Mouse (Mus musculus): ENCODE data around the gene Aldh3b1.

Aldh3b1 gene

DNA sequence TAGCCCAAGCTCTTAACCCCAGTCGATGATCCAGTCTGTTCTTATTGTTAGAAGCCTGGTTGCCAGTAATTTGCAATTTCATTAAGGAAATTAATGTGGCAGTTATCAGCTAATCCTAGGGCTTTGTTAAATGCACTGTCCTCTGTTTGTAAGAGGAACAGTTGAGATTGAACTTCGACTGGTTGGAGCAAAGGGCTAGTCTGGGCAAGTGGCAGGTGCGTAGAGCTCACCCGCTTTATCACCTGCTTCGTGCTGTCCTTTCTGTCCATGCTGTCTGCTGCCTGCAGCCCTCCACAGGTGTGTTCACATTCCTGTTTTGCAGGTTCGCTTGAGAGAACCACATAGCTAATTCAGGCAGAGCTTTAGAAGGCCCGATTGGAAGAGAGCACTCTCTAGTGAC is 54.6 kb downstream of the Aldh3b1 start:
- no peak for DNase-seq

DNA sequence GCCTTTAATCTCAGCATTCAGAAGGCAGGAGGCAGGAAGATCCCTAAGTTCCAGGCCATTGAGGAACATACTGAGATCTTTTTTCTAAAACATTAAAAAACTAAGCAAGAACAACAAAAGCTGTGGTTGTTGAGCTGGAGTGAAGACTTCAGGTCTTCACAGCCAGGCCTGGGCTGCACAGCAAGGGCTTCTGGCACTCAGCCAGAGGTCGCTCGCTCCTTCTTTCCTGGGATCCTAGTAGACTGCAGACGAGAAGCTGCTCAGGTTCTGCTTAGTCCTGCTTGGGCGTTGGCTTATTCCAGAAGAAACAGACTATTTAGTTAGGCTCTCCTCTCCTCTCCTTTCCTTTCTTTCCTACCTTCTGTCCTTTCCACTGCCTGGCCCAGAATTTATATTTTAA is 57.2 kb downstream of the Aldh3b1 start:
- no peak for DNase-seq

DNA sequence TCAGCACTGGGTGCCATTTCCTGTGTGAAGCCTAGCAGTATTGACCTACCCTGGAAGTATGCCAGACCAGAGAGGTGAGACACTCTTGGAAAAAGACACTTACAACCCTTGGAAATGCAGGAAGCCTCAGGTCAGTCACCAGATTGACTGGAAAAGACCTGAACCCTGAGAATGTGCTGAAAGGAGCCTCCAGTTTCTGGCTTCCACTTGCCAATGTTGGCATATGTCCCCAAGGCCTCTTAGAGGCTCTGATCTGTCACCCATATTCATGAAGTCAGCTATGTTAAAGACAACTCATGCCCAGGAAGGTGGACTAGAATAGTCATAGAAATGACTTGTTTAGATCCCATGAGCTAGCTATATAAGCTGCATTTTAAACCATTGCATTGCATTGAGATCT is 58.1 kb downstream of the Aldh3b1 start:
- DNase-seq = no peak

DNA sequence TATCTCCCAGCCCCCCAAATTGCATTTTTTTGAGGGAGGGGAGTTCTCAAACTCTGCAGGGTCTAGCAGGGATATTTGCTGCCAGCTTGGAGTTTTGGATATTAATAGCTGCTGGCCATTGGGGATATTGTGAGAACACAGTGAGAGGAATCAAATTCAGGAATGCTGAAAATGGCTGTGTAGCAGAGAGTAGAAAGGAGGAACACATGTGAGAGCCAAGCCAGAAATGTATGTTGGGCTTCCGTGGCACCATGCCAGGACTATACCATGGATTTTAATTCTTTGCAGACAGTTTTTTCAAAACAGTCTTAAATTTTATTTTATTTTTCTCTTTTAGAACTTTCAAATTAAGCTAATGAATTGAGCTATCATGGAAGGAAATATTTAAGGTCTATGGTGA is 61.3 kb downstream of the Aldh3b1 start:
- no peak for DNase-seq

DNA sequence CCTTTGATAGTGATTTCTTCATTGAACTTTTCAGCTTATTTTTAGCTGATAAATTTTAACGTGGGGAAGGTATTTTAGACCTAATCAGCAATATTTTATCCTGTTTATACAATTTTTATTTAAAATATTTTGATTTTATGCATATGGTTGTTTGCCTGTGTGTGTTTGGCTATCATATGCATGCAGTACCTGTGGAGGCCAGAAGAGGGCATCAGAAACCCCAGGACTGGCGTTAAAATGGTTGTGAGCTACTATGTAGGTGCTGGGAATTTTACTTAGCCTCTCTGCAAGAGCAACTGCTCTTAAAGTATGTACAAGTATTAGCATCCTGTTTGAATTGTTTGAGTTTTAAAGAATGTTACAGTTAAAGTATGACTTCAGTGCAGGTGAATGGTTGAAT is 64.6 kb downstream of the Aldh3b1 start:
- no peak for DNase-seq

Data from embryo, embryonic 11 days (tissue).